Mouse (Mus musculus) limb, embryonic 15.5 days (tissue): ENCODE measurements around the gene Zfp819. TPM values are rescaled to one million over a fixed set of nuclear protein-coding genes. Genes with fewer than 3 reads are reported as not detected.

Experiments used
- ATAC-seq: fragments of 200-750 bp; cut with Nextera tagmentation; 2 replicates; pipeline ENCODE4 v1.8.0; 2017; ENCODE audit warnings: low read depth, moderate TSS enrichment; ENCODE audit not compliant: insufficient number of reproducible peaks, low FRiP score, low TSS enrichment
- H3K27ac ChIP-seq: fragments of 300-500 bp; sonication (generic); 2 replicates; pipeline ENCODE4 v1.5.1; 2015; ENCODE audit warnings: moderate library complexity, mild to moderate bottlenecking, inconsistent platforms
- H3K27me3 ChIP-seq: fragments of 300-500 bp; sonication (generic); 2 replicates; pipeline ENCODE4 v1.6.1; 2015; ENCODE audit warnings: inconsistent platforms
- H3K36me3 ChIP-seq: fragments of 300-500 bp; sonication (generic); 2 replicates; pipeline ENCODE4 v1.6.1; 2015; ENCODE audit warnings: inconsistent platforms
- H3K4me1 ChIP-seq: fragments of 300-500 bp; sonication (generic); 2 replicates; pipeline ENCODE4 v1.6.1; 2015; ENCODE audit warnings: inconsistent platforms
- H3K4me2 ChIP-seq: fragments of 300-500 bp; sonication (generic); 2 replicates; pipeline ENCODE4 v1.6.1; 2015; ENCODE audit warnings: mild to moderate bottlenecking, inconsistent platforms
- H3K4me3 ChIP-seq: fragments of 300-500 bp; sonication (generic); 2 replicates; pipeline ENCODE4 v1.5.1; 2015; ENCODE audit warnings: mild to moderate bottlenecking, inconsistent platforms
- H3K9ac ChIP-seq: fragments of 300-500 bp; sonication (generic); 2 replicates; pipeline ENCODE4 v1.6.1; 2015; ENCODE audit warnings: inconsistent platforms
- H3K9me3 ChIP-seq: fragments of 300-500 bp; sonication (generic); 2 replicates; pipeline ENCODE4 v1.6.1; 2016; ENCODE audit warnings: inconsistent platforms
- WGBS: fragments of 180-500 bp; shearing (Covaris S2); methylation state at CpG from one replicate; pipeline ENCODE4 v1.1.7; 2015; 5-methylcytosine and 5-hydroxymethylcytosine counted together
- polyA plus RNA-seq: library from polyadenylated mRNA; unstranded; fragments of >200 nt; fragmentation: Nextera tagmentation; extraction: Ambion mirVana; gene quantifications from 2 replicates; pipeline ENCODE4 v1.2.1, GENCODE M21; 2015

The Zfp819 gene
- polyA plus RNA-seq, 1 experiment from 2014 or later: not detected

- no peaks in the 10 kb centered on the region for H3K4me1 ChIP-seq
- H3K4me2 ChIP-seq: no peak overlapping the region
- no peaks in the 10 kb centered on the region for H3K36me3 ChIP-seq
- ATAC-seq: no peak
- no peak overlapping the region for H3K4me3 ChIP-seq
- WGBS: 86% methylated on average over 14 of the region's 14 CpGs
- no peak overlapping the region for H3K27ac ChIP-seq
- H3K9ac ChIP-seq: no peak overlapping the region
- no peaks in the 10 kb centered on the region for H3K27me3 ChIP-seq
- H3K9me3 ChIP-seq: no peaks in the 10 kb centered on the region
These were observed 7.0 kb downstream of the Zfp819 start for GRCm38 (mm10) chr7:43613816-43614551.

- H3K27ac ChIP-seq: no peak overlapping the region
- H3K4me3 ChIP-seq: no peak overlapping the region
- no peak for ATAC-seq
- WGBS: 85% methylated on average over 7 of the region's 7 CpGs
- no peak overlapping the region for H3K9ac ChIP-seq
- no peaks in the 10 kb centered on the region for H3K36me3 ChIP-seq
- no peaks in the 10 kb centered on the region for H3K27me3 ChIP-seq
- no peaks in the 10 kb centered on the region for H3K4me1 ChIP-seq
- no peaks in the 10 kb centered on the region for H3K9me3 ChIP-seq
- H3K4me2 ChIP-seq: no peak overlapping the region
These were observed 16.0 kb downstream of the Zfp819 start for GRCm38 (mm10) chr7:43622927-43623326.

GRCm38 (mm10) chr7:43623819-43624218 lies 16.9 kb downstream of the Zfp819 start:
- Histone ChIP-seq H3K27me3 (no peaks in the 10 kb centered on the region), H3K9me3 (no peaks in the 10 kb centered on the region), H3K36me3 (no peaks in the 10 kb centered on the region), H3K4me3 (no peak overlapping the region), H3K4me2 (no peak overlapping the region), H3K9ac (no peak overlapping the region), H3K27ac (no peak overlapping the region), H3K4me1 (no peaks in the 10 kb centered on the region)
- ATAC-seq: no peak
- 18% methylated on average over 10 of the region's 10 CpGs for WGBS

GRCm38 (mm10) chr7:43625065-43625464 lies 18.1 kb downstream of the Zfp819 start:
- no peaks in the 10 kb centered on the region for H3K36me3 ChIP-seq
- H3K9me3 ChIP-seq: no peaks in the 10 kb centered on the region
- no peak overlapping the region for H3K9ac ChIP-seq
- no peaks in the 10 kb centered on the region for H3K27me3 ChIP-seq
- no peaks in the 10 kb centered on the region for H3K4me1 ChIP-seq
- no peak overlapping the region for H3K4me2 ChIP-seq
- 65% methylated on average over 3 of the region's 3 CpGs for WGBS
- no peak overlapping the region for H3K4me3 ChIP-seq
- ATAC-seq: no peak
- H3K27ac ChIP-seq: no peak overlapping the region

- Histone ChIP-seq H3K27ac (no peak overlapping the region), H3K4me2 (no peak overlapping the region), H3K9ac (no peak overlapping the region), H3K9me3 (no peaks in the 10 kb centered on the region), H3K27me3 (no peaks in the 10 kb centered on the region), H3K4me1 (no peaks in the 10 kb centered on the region), H3K36me3 (no peaks in the 10 kb centered on the region), H3K4me3 (no peak overlapping the region)
- ATAC-seq: no peak
- WGBS: 82% methylated on average over 8 of the region's 8 CpGs
These were observed 18.9 kb downstream of the Zfp819 start for GRCm38 (mm10) chr7:43625794-43626422.

- Histone ChIP-seq H3K36me3 (no peaks in the 10 kb centered on the region), H3K4me2 (no peak overlapping the region), H3K9ac (no peak overlapping the region), H3K4me1 (no peaks in the 10 kb centered on the region), H3K27ac (no peak overlapping the region), H3K4me3 (no peak overlapping the region), H3K9me3 (no peaks in the 10 kb centered on the region), H3K27me3 (no peaks in the 10 kb centered on the region)
- WGBS: 64% methylated on average over 4 of the region's 4 CpGs
- no peak for ATAC-seq
These were observed 27.0 kb downstream of the Zfp819 start for GRCm38 (mm10) chr7:43633940-43634339.

GRCm38 (mm10) chr7:43634500-43634899 lies 27.5 kb downstream of the Zfp819 start, which contains the start of gene Ceacam18:
Ceacam18 (plus strand) TSS chr7:43634707.
- H3K4me3 ChIP-seq: no peak within 1 kb of the TSS

GRCm38 (mm10) chr7:43636194-43636593 lies 29.2 kb downstream of the Zfp819 start:
- Histone ChIP-seq H3K4me1 (no peaks in the 10 kb centered on the region), H3K27me3 (no peaks in the 10 kb centered on the region), H3K4me3 (no peak overlapping the region), H3K4me2 (no peak overlapping the region), H3K9ac (no peak overlapping the region), H3K9me3 (no peaks in the 10 kb centered on the region), H3K36me3 (no peaks in the 10 kb centered on the region), H3K27ac (no peak overlapping the region)
- no peak for ATAC-seq
- 62% methylated on average over 2 of the region's 2 CpGs for WGBS

More at GRCm38 (mm10) chr7:43634500-43634899, 27.5 kb downstream of the Zfp819 start, which contains the start of gene Ceacam18:
- Histone ChIP-seq H3K4me1 (no peaks in the 10 kb centered on the region), H3K9ac (no peak within 1 kb of the TSS), H3K27ac (no peak within 1 kb of the TSS), H3K36me3 (no peaks in the 10 kb centered on the region), H3K27me3 (no peaks in the 10 kb centered on the region), H3K9me3 (no peaks in the 10 kb centered on the region), H3K4me2 (no peak within 1 kb of the TSS)
- 52% methylated on average over 6 of the region's 6 CpGs for WGBS
- ATAC-seq: no peak

- Histone ChIP-seq H3K4me1 (no peaks in the 10 kb centered on the region), H3K4me3 (no peak overlapping the region), H3K4me2 (no peak overlapping the region), H3K9ac (no peak overlapping the region), H3K36me3 (no peaks in the 10 kb centered on the region), H3K9me3 (no peaks in the 10 kb centered on the region), H3K27ac (no peak overlapping the region), H3K27me3 (no peaks in the 10 kb centered on the region)
- ATAC-seq: no peak
- WGBS: 62% methylated on average over 1 of the region's 1 CpGs
These were observed 30.1 kb downstream of the Zfp819 start for GRCm38 (mm10) chr7:43637118-43637517.

- Histone ChIP-seq H3K27ac (no peak overlapping the region), H3K9ac (no peak overlapping the region), H3K4me2 (no peak overlapping the region), H3K36me3 (no peaks in the 10 kb centered on the region), H3K27me3 (no peaks in the 10 kb centered on the region), H3K9me3 (no peaks in the 10 kb centered on the region), H3K4me3 (no peak overlapping the region), H3K4me1 (no peaks in the 10 kb centered on the region)
- ATAC-seq: no peak
- 76% methylated on average over 5 of the region's 5 CpGs for WGBS
These were observed 35.6 kb downstream of the Zfp819 start for GRCm38 (mm10) chr7:43642587-43642986.

GRCm38 (mm10) chr7:43643046-43643652 lies 36.2 kb downstream of the Zfp819 start:
- Histone ChIP-seq H3K4me2 (no peak overlapping the region), H3K4me1 (no peaks in the 10 kb centered on the region), H3K27me3 (no peaks in the 10 kb centered on the region), H3K9me3 (no peaks in the 10 kb centered on the region), H3K36me3 (no peaks in the 10 kb centered on the region), H3K9ac (no peak overlapping the region), H3K27ac (no peak overlapping the region), H3K4me3 (no peak overlapping the region)
- 80% methylated on average over 17 of the region's 17 CpGs for WGBS
- ATAC-seq: no peak

- Histone ChIP-seq H3K36me3 (no peaks in the 10 kb centered on the region), H3K27me3 (no peaks in the 10 kb centered on the region), H3K4me3 (no peak overlapping the region), H3K27ac (no peak overlapping the region), H3K9ac (no peak overlapping the region), H3K4me1 (no peaks in the 10 kb centered on the region), H3K9me3 (no peaks in the 10 kb centered on the region), H3K4me2 (no peak overlapping the region)
- WGBS: 88% methylated on average over 6 of the region's 6 CpGs
- no peak for ATAC-seq
These were observed 45.7 kb downstream of the Zfp819 start for GRCm38 (mm10) chr7:43652683-43653082.
